Mouse (Mus musculus): ENCODE results near the gene Aco2. TPM values are rescaled to one million over a fixed set of nuclear protein-coding genes. Genes with fewer than 3 reads are reported as not detected.

Aco2 gene
- polyA plus RNA-seq, 1 experiment from 2014 or later = 636 TPM

- peaks cover 17% of the 10 kb centered on the region; the same call in 1 of the 2 replicates for H3K36me3 ChIP-seq
- ATAC-seq (replicated peaks; ENCODE audit: insufficient number of reproducible peaks, insufficient read depth, low FRiP score, low read depth) = no peak
- H3K27me3 ChIP-seq = no peaks in the 10 kb centered on the region
- H3K4me2 ChIP-seq = no peak overlapping the region
- H3K4me3 ChIP-seq = no peak overlapping the region
- H3K9me3 ChIP-seq (replicated peaks) = no peaks in the 10 kb centered on the region
- no peak overlapping the region for H3K27ac ChIP-seq
- peaks cover 43% of the 10 kb centered on the region for H3K4me1 ChIP-seq (replicated peaks)
- H3K9ac ChIP-seq = no peak overlapping the region
- 94% methylated on average over 3 of the region's 3 CpGs for WGBS
Measured at GRCm38 (mm10) chr15:81885418-81885934, 13.4 kb downstream of the Aco2 start.

DNA sequence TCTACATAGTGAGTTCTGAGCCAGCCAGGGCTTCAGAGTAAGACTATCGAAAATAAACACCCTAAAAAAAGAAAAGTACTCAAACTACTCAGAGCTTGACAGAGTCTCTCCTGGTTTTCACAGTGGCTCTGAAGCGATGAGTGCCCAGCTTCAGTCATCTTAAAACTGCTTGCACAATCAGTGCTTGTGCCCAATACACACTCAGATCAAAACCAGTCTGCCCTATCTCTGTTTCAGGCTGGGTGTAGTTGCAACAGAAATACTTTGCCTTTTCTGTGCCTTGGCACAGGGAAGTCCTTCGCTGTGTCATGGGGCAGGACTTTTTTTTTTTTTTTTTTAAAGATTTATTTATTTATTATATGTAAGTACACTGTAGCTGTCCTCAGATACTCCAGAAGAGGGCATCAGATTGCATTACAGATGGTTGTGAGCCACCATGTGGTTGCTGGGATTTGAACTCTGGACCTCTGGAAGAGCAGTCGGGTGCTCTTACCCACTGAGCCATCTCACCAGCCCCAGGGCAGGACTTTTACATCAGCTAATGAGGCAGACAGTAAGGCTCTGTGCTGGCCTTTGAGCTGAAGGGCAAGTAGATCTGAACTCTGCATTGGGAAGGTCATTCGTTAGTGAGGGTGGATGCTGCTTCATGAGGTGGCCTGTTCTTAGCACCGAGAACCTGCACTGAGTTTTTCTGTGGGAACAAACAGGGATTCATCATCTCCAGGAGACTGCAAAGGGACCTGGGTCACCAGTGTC lies 14.9 kb downstream of the Aco2 start:
- 75% methylated on average over 6 of the region's 6 CpGs for WGBS
- Histone ChIP-seq H3K27me3 (no peaks in the 10 kb centered on the region), H3K36me3 (peaks cover 31% of the 10 kb centered on the region), H3K9me3 (replicated peaks) (no peaks in the 10 kb centered on the region), H3K4me1 (replicated peaks) (peaks cover 32% of the 10 kb centered on the region), H3K27ac (no peak overlapping the region), H3K9ac (no peak overlapping the region), H3K4me3 (no peak overlapping the region), H3K4me2 (no peak overlapping the region)
- no peak for ATAC-seq (replicated peaks; ENCODE audit: insufficient number of reproducible peaks, insufficient read depth, low FRiP score, low read depth)

- H3K9ac ChIP-seq = no peak overlapping the region
- 85% methylated on average over 7 of the region's 7 CpGs for WGBS
- peaks cover 49% of the 10 kb centered on the region for H3K36me3 ChIP-seq
- no peak overlapping the region for H3K4me2 ChIP-seq
- no peak overlapping the region for H3K4me3 ChIP-seq
- peaks cover 23% of the 10 kb centered on the region for H3K4me1 ChIP-seq (replicated peaks)
- ATAC-seq (replicated peaks; ENCODE audit: insufficient number of reproducible peaks, insufficient read depth, low FRiP score, low read depth) = no peak
- no peak overlapping the region for H3K27ac ChIP-seq
- no peaks in the 10 kb centered on the region for H3K27me3 ChIP-seq
- no peaks in the 10 kb centered on the region for H3K9me3 ChIP-seq (replicated peaks)
Measured at GRCm38 (mm10) chr15:81889175-81889574, 17.1 kb downstream of the Aco2 start.

- Histone ChIP-seq H3K4me1 (replicated peaks) (peaks cover 14% of the 10 kb centered on the region; the same call in 1 of the 2 replicates), H3K4me3 (no peak overlapping the region), H3K9me3 (replicated peaks) (no peaks in the 10 kb centered on the region), H3K27ac (no peak overlapping the region), H3K4me2 (no peak overlapping the region), H3K36me3 (peaks cover 66% of the 10 kb centered on the region), H3K9ac (no peak overlapping the region), H3K27me3 (no peaks in the 10 kb centered on the region)
- ATAC-seq (replicated peaks; ENCODE audit: insufficient number of reproducible peaks, insufficient read depth, low FRiP score, low read depth) = no peak
- whole genome bisulfite sequencing = 78% methylated on average over 7 of the region's 7 CpGs
Measured at GRCm38 (mm10) chr15:81891140-81891802, 19.2 kb downstream of the Aco2 start.

DNA sequence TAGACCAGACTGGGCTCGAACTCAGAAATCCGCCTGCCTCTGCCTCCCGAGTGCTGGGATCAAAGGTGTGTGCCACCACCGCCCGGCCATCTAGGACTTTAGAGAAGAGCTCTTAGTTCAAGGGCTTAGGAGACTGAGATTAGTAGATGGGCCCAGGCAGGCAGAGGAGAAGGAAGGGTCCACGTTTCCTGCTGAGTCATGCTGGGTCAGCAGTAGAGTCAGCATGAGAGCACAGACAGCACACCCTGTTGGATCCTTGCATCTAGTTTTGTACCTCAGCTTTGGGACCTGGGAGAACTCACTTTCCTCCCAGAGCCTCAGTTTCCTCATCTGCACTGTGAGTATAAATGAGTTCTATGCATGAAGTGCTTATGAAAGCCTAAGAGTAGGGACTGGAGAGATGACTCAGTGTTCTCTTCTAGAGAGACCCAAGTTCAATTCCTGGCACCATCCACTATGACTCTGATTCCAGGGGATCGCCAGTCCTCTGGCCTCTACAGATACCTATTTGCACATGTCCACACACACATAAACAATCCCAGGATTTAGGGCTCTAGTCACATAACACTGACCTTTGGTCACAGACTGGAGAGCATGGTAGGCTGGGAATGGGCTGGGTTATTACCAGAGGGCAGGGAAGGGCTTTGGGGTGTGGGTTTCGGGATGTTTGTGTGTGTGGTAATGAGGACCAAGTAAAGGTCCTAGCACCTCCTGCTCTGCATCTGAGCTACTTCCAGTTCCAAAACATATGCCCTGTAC lies 19.9 kb downstream of the Aco2 start:
- Histone ChIP-seq H3K4me3 (no peak overlapping the region), H3K4me1 (replicated peaks) (peaks cover 8% of the 10 kb centered on the region; the same call in 1 of the 2 replicates), H3K4me2 (no peak overlapping the region), H3K9me3 (replicated peaks) (no peaks in the 10 kb centered on the region), H3K36me3 (peaks cover 74% of the 10 kb centered on the region), H3K27ac (no peak overlapping the region), H3K27me3 (no peaks in the 10 kb centered on the region), H3K9ac (no peak overlapping the region)
- ATAC-seq (replicated peaks; ENCODE audit: insufficient number of reproducible peaks, insufficient read depth, low FRiP score, low read depth) = no peak
- 82% methylated on average over 8 of the region's 8 CpGs for WGBS

- no peak overlapping the region for H3K4me3 ChIP-seq
- no peaks in the 10 kb centered on the region for H3K27me3 ChIP-seq
- H3K4me1 ChIP-seq (replicated peaks) = peaks cover 8% of the 10 kb centered on the region
- ATAC-seq (replicated peaks; ENCODE audit: insufficient number of reproducible peaks, insufficient read depth, low FRiP score, low read depth) = no peak
- no peak overlapping the region for H3K27ac ChIP-seq
- 59% methylated on average over 1 of the region's 1 CpGs for WGBS
- H3K9ac ChIP-seq = no peak overlapping the region
- H3K9me3 ChIP-seq (replicated peaks) = no peaks in the 10 kb centered on the region
- H3K4me2 ChIP-seq = no peak overlapping the region
- peaks cover 82% of the 10 kb centered on the region for H3K36me3 ChIP-seq
Measured at GRCm38 (mm10) chr15:81894002-81894401, 21.9 kb downstream of the Aco2 start.

GRCm38 (mm10) chr15:81896407-81896806 lies 24.3 kb downstream of the Aco2 start:
- Histone ChIP-seq H3K9me3 (replicated peaks) (no peaks in the 10 kb centered on the region), H3K27me3 (no peaks in the 10 kb centered on the region), H3K27ac (no peak overlapping the region), H3K36me3 (peaks cover 83% of the 10 kb centered on the region), H3K4me2 (no peak overlapping the region), H3K4me1 (replicated peaks) (peaks cover 12% of the 10 kb centered on the region), H3K9ac (no peak overlapping the region), H3K4me3 (no peak overlapping the region)
- WGBS = 79% methylated on average over 2 of the region's 2 CpGs
- ATAC-seq (replicated peaks; ENCODE audit: insufficient number of reproducible peaks, insufficient read depth, low FRiP score, low read depth) = no peak

- H3K36me3 ChIP-seq = peaks cover 84% of the 10 kb centered on the region
- 91% methylated on average over 5 of the region's 5 CpGs for WGBS
Measured at GRCm38 (mm10) chr15:81897607-81898285, 25.6 kb downstream of the Aco2 start.

GRCm38 (mm10) chr15:81898751-81899150 lies 26.6 kb downstream of the Aco2 start:
- WGBS = 48% methylated on average over 2 of the region's 2 CpGs
- no peaks in the 10 kb centered on the region for H3K27me3 ChIP-seq
- no peak overlapping the region for H3K9ac ChIP-seq
- H3K4me1 ChIP-seq (replicated peaks) = peaks cover 12% of the 10 kb centered on the region
- H3K27ac ChIP-seq = peak overlapping the region; percentile 60
- H3K36me3 ChIP-seq = peaks cover 87% of the 10 kb centered on the region
- H3K9me3 ChIP-seq (replicated peaks) = no peaks in the 10 kb centered on the region
- 0 out of 2 replicates have a peak, but pooled peaks have one; percentile 52 for ATAC-seq (replicated peaks; ENCODE audit: insufficient number of reproducible peaks, insufficient read depth, low FRiP score, low read depth)
- H3K4me3 ChIP-seq = no peak overlapping the region
- H3K4me2 ChIP-seq = no peak overlapping the region

More at GRCm38 (mm10) chr15:81897607-81898285, 25.6 kb downstream of the Aco2 start:
- Histone ChIP-seq H3K27ac (no peak overlapping the region), H3K9me3 (replicated peaks) (no peaks in the 10 kb centered on the region), H3K27me3 (no peaks in the 10 kb centered on the region), H3K4me2 (no peak overlapping the region), H3K9ac (no peak overlapping the region), H3K4me1 (replicated peaks) (peaks cover 12% of the 10 kb centered on the region), H3K4me3 (no peak overlapping the region)
- no peak for ATAC-seq (replicated peaks; ENCODE audit: insufficient number of reproducible peaks, insufficient read depth, low FRiP score, low read depth)

- Histone ChIP-seq H3K4me1 (replicated peaks) (no peaks in the 10 kb centered on the region), H3K27me3 (no peaks in the 10 kb centered on the region), H3K36me3 (peaks cover 96% of the 10 kb centered on the region), H3K4me2 (no peak overlapping the region), H3K9me3 (replicated peaks) (no peaks in the 10 kb centered on the region), H3K4me3 (no peak overlapping the region), H3K9ac (no peak overlapping the region), H3K27ac (no peak overlapping the region)
- 43% methylated on average over 2 of the region's 2 CpGs for WGBS
- ATAC-seq (replicated peaks; ENCODE audit: insufficient number of reproducible peaks, insufficient read depth, low FRiP score, low read depth) = no peak
Measured at GRCm38 (mm10) chr15:81904939-81905338, 32.8 kb downstream of the Aco2 start.

DNA sequence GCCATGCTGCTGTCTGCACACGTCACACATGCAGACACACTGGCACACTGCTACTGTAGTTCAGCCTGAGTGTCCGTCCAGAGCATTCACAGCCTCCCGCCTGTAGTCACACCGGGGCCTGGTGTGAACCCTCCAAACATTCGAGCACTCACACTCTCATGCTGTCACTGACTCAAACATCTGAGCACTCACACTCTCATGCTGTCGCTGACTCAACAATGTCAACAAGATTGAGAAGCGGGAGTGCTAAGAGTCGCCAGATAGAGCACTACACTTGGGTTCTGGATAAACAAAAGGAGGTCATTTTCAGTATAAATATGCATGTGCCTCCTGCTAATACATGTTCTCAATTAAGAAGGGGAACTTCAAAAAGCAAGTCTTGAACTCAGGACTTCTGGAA lies 35.8 kb downstream of the Aco2 start:
- ATAC-seq (replicated peaks; ENCODE audit: insufficient number of reproducible peaks, insufficient read depth, low FRiP score, low read depth) = no peak
- 85% methylated on average over 8 of the region's 8 CpGs for WGBS
- peaks cover 95% of the 10 kb centered on the region for H3K36me3 ChIP-seq

More for the DNA sequence above, 35.8 kb downstream of the Aco2 start:
- no peak overlapping the region for H3K9ac ChIP-seq
- H3K4me3 ChIP-seq = no peak overlapping the region
- H3K4me2 ChIP-seq = no peak overlapping the region
- no peaks in the 10 kb centered on the region for H3K27me3 ChIP-seq
- H3K9me3 ChIP-seq (replicated peaks) = no peaks in the 10 kb centered on the region
- no peaks in the 10 kb centered on the region for H3K4me1 ChIP-seq (replicated peaks)
- H3K27ac ChIP-seq = no peak overlapping the region
